Mouse (Mus musculus): ENCODE measurements around the gene Maml1. TPM values are rescaled to one million over a fixed set of nuclear protein-coding genes. Genes with fewer than 3 reads are reported as not detected.

Gene Maml1
- total RNA-seq, 1 experiment: 7.6 TPM

DNA sequence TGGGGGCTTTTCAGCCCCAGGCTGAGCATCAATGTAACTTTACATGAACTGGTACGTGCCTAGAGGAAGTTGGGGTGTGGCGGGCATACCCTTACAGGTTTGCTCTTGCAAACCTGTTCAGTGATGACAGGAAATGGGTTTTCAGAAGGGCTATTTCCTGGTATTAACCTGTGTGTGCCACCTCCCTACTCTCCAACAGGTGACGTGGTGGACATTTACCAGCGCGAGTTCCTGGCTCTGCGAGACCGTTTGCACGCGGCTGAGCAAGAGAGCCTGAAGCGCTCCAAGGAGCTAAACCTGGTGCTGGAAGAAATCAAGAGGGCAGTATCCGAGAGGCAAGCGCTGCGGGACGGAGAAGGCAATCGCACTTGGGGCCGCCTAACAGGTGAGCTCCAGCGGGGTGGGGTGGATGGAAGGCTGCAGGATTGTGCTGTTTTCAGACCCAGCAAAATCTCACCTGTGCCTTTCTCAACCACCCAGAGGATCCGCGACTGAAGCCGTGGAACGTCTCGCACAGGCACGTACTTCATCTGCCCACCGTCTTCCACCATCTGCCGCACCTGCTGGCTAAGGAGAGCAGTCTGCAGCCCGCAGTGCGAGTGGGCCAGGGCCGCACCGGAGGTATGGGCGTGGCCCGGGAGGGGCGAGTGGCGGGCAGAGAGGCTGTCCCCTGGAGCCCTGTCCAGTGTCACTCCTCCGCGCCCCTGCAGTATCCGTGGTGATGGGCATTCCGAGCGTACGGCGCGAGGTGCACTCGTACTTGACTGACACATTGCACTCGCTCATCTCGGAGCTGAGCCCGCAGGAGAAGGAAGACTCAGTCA, 61.4 kb downstream of the Maml1 start:
- DNase-seq (ENCODE audit: low read depth, low spot score): no peak
- Histone ChIP-seq H3K27ac (ENCODE audit: insufficient read depth, low read depth, low read length, poor library complexity, severe bottlenecking) (no peak overlapping the region), H3K9ac (ENCODE audit: insufficient read depth, low read depth, low read length, poor library complexity, severe bottlenecking) (no peak overlapping the region; the same call in 1 of the 2 replicates), H3K9me3 (ENCODE audit: control insufficient read depth, insufficient read depth, low read depth, low read length) (no peaks in the 10 kb centered on the region), H3K36me3 (ENCODE audit: control insufficient read depth, insufficient read depth, low read length, poor library complexity, severe bottlenecking) (peaks cover 13% of the 10 kb centered on the region), H3K4me1 (ENCODE audit: control insufficient read depth in 2 of 2, insufficient read depth in 2 of 2, low read length in 2 of 2, poor library complexity in 1 of 2) (peaks cover 0 to 23% of the 10 kb centered on the region in 2 experiments; a peak in 2 of 4 replicates), H3K4me3 (ENCODE audit: insufficient read depth in 1 of 2, low read depth in 1 of 2, low read length in 2 of 2, poor library complexity in 1 of 2, severe bottlenecking in 1 of 2) (peak overlapping the region; percentile 32 to 48)
- in situ Hi-C loops (cut with MboI; ENCODE audit: low sequenced_read_pairs in 2 of 2, unreplicated experiment in 2 of 2): no loop called here
- no peak for TF ChIP-seq MAFK (IDR thresholded peaks at IDR 0.05; ENCODE audit: insufficient read depth, low read depth, low read length)
- no peak for TF ChIP-seq CHD2 (IDR thresholded peaks at IDR 0.05; ENCODE audit: low read depth, low read length)
- TF ChIP-seq ZNF384 (IDR thresholded peaks at IDR 0.05; ENCODE audit: low read depth, low read length): no peak
- no peak for TF ChIP-seq HCFC1 (IDR thresholded peaks at IDR 0.05; ENCODE audit: borderline replicate concordance, insufficient read depth, low read length)
- TF ChIP-seq ZC3H11A (IDR thresholded peaks at IDR 0.05; ENCODE audit: borderline replicate concordance, low read depth, low read length): no peak

DNA sequence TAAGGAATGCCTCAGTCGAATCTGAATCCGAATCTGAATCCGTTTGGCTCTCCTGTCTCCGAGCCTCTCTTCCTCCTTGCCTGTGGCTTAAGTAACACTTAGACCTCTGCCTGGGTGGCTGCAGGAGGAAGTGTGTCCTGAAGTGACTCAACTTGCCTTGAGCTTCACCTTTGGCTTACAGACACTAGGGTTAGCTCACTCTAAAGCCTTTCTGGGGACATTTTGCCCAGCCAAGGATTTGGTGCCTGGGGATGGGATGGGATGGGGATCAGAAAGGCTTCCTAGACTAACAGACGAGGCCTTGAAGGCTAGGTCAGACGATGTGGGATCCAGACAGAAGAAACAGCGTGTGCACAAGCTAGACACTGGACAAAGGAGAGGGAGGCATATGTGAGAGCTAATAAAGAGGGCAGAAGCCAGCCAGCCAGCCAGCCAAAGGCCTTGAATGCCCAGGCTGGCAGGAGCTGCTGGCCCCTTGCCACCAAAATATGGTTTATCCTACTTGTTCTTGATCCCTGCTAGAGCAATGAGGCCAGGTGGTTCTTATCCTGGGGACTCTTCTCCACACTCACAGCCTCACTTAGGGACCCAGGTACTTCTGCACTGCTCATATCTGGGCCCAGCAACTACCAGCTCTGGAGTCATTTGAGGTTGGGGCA, 62.7 kb downstream of the Maml1 start:
- Histone ChIP-seq H3K9ac (ENCODE audit: insufficient read depth, low read depth, low read length, poor library complexity, severe bottlenecking) (no peak overlapping the region), H3K4me3 (ENCODE audit: insufficient read depth in 1 of 2, low read depth in 1 of 2, low read length in 2 of 2, poor library complexity in 1 of 2, severe bottlenecking in 1 of 2) (no peak overlapping the region), H3K27ac (ENCODE audit: insufficient read depth, low read depth, low read length, poor library complexity, severe bottlenecking) (no peak overlapping the region), H3K4me1 (ENCODE audit: control insufficient read depth in 2 of 2, insufficient read depth in 2 of 2, low read length in 2 of 2, poor library complexity in 1 of 2) (peaks cover 0 to 18% of the 10 kb centered on the region in 2 experiments; a peak in 2 of 4 replicates), H3K9me3 (ENCODE audit: control insufficient read depth, insufficient read depth, low read depth, low read length) (no peaks in the 10 kb centered on the region), H3K36me3 (ENCODE audit: control insufficient read depth, insufficient read depth, low read length, poor library complexity, severe bottlenecking) (peaks cover 13% of the 10 kb centered on the region)
- TF ChIP-seq HCFC1 (IDR thresholded peaks at IDR 0.05; ENCODE audit: borderline replicate concordance, insufficient read depth, low read length): no peak
- no peak for TF ChIP-seq ZNF384 (IDR thresholded peaks at IDR 0.05; ENCODE audit: low read depth, low read length)
- no peak for TF ChIP-seq MAFK (IDR thresholded peaks at IDR 0.05; ENCODE audit: insufficient read depth, low read depth, low read length)
- no peak for TF ChIP-seq ZC3H11A (IDR thresholded peaks at IDR 0.05; ENCODE audit: borderline replicate concordance, low read depth, low read length)
- no peak for TF ChIP-seq CHD2 (IDR thresholded peaks at IDR 0.05; ENCODE audit: low read depth, low read length)
- no peak for DNase-seq (ENCODE audit: low read depth, low spot score)
- in situ Hi-C loops (cut with MboI; ENCODE audit: low sequenced_read_pairs in 2 of 2, unreplicated experiment in 2 of 2): no loop called here

DNA sequence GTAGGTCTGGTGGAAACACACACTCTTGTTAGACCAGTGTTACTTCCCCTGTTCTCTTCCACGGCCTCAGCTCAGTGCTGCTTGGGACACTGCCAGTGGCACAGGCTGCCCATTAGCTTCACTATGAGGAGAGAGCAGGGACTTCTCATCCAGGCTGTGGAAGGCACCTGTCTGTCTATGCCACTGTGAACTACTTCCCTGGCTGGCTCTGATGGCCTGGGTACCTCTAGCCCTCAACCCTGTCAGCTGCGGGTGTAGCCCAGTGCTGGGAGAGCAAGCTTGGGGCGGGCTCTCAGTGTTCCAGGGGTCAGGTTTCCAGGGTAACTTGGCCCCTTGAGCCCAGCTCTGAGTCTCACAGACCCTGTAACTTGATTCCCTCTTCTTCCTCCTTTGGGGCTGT, 63.3 kb downstream of the Maml1 start:
- DNase-seq (ENCODE audit: low read depth, low spot score): no peak
- in situ Hi-C loops (cut with MboI; ENCODE audit: low sequenced_read_pairs in 2 of 2, unreplicated experiment in 2 of 2): no loop called here
- H3K4me3 ChIP-seq (ENCODE audit: insufficient read depth in 1 of 2, low read depth in 1 of 2, low read length in 2 of 2, poor library complexity in 1 of 2, severe bottlenecking in 1 of 2): no peak overlapping the region
- peaks cover 12% of the 10 kb centered on the region for H3K36me3 ChIP-seq (ENCODE audit: control insufficient read depth, insufficient read depth, low read length, poor library complexity, severe bottlenecking)
- H3K27ac ChIP-seq (ENCODE audit: insufficient read depth, low read depth, low read length, poor library complexity, severe bottlenecking): no peak overlapping the region
- no peaks in the 10 kb centered on the region for H3K9me3 ChIP-seq (ENCODE audit: control insufficient read depth, insufficient read depth, low read depth, low read length)
- peaks cover 0 to 22% of the 10 kb centered on the region in 2 experiments; a peak in 2 of 4 replicates for H3K4me1 ChIP-seq (ENCODE audit: control insufficient read depth in 2 of 2, insufficient read depth in 2 of 2, low read length in 2 of 2, poor library complexity in 1 of 2)
- no peak for TF ChIP-seq ZC3H11A (IDR thresholded peaks at IDR 0.05; ENCODE audit: borderline replicate concordance, low read depth, low read length)
- TF ChIP-seq MAFK (IDR thresholded peaks at IDR 0.05; ENCODE audit: insufficient read depth, low read depth, low read length): no peak
- no peak for TF ChIP-seq ZNF384 (IDR thresholded peaks at IDR 0.05; ENCODE audit: low read depth, low read length)
- TF ChIP-seq HCFC1 (IDR thresholded peaks at IDR 0.05; ENCODE audit: borderline replicate concordance, insufficient read depth, low read length): no peak
- TF ChIP-seq CHD2 (IDR thresholded peaks at IDR 0.05; ENCODE audit: low read depth, low read length): no peak
- peak overlapping the region; percentile 23; the same call in 1 of the 2 replicates for H3K9ac ChIP-seq (ENCODE audit: insufficient read depth, low read depth, low read length, poor library complexity, severe bottlenecking)

DNA sequence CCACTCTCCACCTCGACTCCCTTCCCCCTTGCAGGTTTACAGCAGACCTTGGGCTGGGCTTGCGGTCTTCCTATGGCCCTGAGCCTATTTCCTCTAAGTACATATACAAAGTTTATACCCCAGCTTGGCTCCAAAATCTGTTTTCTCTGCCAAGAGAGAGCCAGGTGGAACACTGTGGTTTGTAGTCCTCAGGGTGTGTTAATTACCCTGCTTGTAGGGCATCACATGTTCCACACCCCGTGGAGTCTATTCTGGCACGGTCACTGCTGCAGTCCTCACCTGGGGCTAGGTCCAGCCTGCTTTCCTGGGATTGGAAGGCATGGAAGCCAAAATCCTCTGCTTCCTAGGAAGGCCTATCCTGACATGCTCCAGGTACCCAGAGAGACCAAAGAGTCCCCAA, 64.4 kb downstream of the Maml1 start:
- Histone ChIP-seq H3K9me3 (ENCODE audit: control insufficient read depth, insufficient read depth, low read depth, low read length) (no peaks in the 10 kb centered on the region), H3K9ac (ENCODE audit: insufficient read depth, low read depth, low read length, poor library complexity, severe bottlenecking) (no peak overlapping the region), H3K4me3 (ENCODE audit: insufficient read depth in 1 of 2, low read depth in 1 of 2, low read length in 2 of 2, poor library complexity in 1 of 2, severe bottlenecking in 1 of 2) (no peak overlapping the region), H3K4me1 (ENCODE audit: control insufficient read depth in 2 of 2, insufficient read depth in 2 of 2, low read length in 2 of 2, poor library complexity in 1 of 2) (peaks cover 0 to 22% of the 10 kb centered on the region in 2 experiments; a peak in 2 of 4 replicates), H3K36me3 (ENCODE audit: control insufficient read depth, insufficient read depth, low read length, poor library complexity, severe bottlenecking) (peaks cover 8% of the 10 kb centered on the region; the same call in 1 of the 2 replicates), H3K27ac (ENCODE audit: insufficient read depth, low read depth, low read length, poor library complexity, severe bottlenecking) (no peak overlapping the region)
- TF ChIP-seq HCFC1 (IDR thresholded peaks at IDR 0.05; ENCODE audit: borderline replicate concordance, insufficient read depth, low read length) (no peak), CHD2 (IDR thresholded peaks at IDR 0.05; ENCODE audit: low read depth, low read length) (no peak), MAFK (IDR thresholded peaks at IDR 0.05; ENCODE audit: insufficient read depth, low read depth, low read length) (no peak), ZNF384 (IDR thresholded peaks at IDR 0.05; ENCODE audit: low read depth, low read length) (no peak)
- DNase-seq (ENCODE audit: low read depth, low spot score): no peak
- in situ Hi-C loops (cut with MboI; ENCODE audit: low sequenced_read_pairs in 2 of 2, unreplicated experiment in 2 of 2): no loop called here

All from ES-E14 (cell line).